Mouse (Mus musculus) layer of hippocampus, postnatal 36 days (tissue): ENCODE data around the gene Hist1h2ad. TPM values are rescaled to one million over a fixed set of nuclear protein-coding genes. Genes with fewer than 3 reads are reported as not detected.
"Not testable (repeated sequence)": the region's sequence is repeated elsewhere in the genome, so short reads cannot be mapped to it uniquely, and the experiment has no call there.

Experiments used
- DNase-seq, 2 experiments: peaks; one replicate each; pipeline ENCODE4 v3.0.0; 2022
- total RNA-seq, 2 experiments: library from RNA; stranded (reverse); gene quantifications; 2 replicates each; pipeline ENCODE4 v1.2.3; 2021

Hist1h2ad gene
- total RNA-seq, 2 experiments from 2014 or later = 5.2 to 9.9 TPM

DNA sequence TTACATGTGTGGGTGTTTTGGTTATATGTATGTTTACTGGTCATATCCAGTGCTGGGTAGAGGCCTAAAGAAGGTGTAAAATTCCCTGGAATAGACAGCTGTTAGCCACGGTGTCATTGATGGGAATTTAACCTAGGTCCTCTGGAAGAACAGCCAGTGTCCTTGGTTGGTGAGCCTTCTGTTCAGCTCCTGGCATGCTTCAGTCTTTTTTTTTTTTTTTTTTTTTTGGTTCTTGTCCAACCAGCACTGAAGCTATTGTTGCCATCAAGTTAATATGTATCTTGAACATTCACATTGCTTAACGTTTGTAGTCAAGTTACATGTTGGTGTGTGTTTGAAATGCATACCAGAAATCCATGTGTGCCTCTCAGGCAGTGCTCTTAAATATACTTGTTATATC lies 9.7 kb upstream of the Hist1h2ad start:
- no peak for DNase-seq

DNA sequence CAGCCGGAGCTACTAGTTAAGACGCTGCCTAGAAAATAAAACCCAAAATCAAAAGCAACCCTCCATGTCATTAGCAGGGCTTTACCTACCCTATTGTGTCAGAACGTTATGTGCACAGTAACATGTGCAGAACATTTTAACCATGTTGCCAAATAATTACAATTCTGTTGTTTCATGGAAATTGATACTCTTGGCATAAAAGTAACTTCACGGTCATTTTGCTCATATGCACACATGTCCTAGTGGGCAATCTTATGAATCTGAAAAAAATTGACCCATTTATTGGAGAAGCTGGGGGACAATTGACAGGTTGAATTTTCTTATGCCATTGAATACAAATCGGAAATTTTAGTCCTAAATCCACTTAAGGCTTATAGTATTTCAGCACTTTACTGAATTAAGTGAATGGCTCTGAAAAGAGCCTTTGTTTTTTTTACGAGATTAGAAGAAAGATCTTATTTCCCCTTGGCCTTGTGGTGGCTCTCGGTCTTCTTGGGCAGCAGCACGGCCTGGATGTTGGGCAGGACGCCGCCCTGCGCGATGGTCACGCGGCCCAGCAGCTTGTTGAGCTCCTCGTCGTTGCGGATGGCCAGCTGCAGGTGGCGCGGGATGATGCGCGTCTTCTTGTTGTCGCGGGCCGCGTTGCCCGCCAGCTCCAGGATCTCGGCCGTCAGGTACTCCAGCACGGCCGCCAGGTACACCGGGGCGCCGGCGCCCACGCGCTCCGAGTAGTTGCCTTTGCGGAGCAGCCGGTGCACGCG lies 3.7 kb upstream of the Hist1h2ad start:
- DNase-seq = not testable (repeated sequence)

DNA sequence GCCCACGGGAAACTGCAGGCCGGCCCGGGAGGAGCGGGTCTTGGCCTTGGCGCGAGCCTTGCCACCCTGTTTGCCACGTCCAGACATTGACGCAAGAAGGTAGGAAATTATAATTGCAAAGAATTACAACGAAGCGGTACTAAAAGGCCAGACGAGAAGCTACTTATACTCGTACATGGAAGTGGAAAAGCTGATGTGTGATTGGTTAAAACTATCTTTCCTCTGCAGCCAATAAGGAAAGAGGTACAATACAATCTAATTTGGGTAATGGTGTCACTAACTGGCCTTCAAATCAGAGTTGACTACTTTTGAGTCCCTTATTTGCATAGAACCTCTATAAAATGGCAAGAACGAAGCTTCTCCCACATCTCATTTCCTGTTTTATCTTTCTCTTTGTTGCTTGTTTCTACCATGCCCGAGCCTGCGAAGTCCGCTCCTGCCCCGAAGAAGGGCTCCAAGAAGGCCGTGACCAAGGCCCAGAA lies 3.1 kb upstream of the Hist1h2ad start, which contains the start of the genes Hist1h2ae and Hist1h2bg:
TSS of gene Hist1h2ae (minus strand) at position 199 of the 482 bp plus-strand sequence.
TSS of gene Hist1h2bg (plus strand) at position 375 of the 482 bp plus-strand sequence.
- DNase-seq = peak; percentile 79

DNA sequence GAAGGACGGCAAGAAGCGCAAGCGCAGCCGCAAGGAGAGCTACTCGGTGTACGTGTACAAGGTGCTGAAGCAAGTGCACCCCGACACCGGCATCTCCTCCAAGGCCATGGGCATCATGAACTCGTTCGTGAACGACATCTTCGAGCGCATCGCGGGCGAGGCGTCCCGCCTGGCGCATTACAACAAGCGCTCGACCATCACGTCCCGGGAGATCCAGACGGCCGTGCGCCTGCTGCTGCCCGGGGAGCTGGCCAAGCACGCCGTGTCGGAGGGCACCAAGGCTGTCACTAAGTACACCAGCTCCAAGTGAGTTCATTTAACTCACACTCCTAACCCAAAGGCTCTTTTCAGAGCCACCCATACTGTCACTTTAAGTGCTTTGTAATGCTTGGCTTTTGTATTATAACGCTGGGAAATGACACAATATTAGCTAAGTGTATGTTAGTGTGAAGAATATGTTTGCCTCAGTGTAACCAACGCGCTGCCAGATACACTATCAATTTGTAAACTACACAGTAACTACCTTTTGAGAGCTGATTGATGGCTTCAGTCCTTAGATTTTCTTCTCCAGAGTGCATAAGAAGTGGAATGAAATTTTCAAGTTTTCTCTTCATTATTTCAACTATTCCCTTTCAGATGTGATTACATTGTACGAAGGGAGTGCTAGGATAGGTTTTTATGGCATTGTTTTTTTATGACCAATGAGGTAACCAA lies 2.5 kb upstream of the Hist1h2ad start:
- not testable (repeated sequence) for DNase-seq

DNA sequence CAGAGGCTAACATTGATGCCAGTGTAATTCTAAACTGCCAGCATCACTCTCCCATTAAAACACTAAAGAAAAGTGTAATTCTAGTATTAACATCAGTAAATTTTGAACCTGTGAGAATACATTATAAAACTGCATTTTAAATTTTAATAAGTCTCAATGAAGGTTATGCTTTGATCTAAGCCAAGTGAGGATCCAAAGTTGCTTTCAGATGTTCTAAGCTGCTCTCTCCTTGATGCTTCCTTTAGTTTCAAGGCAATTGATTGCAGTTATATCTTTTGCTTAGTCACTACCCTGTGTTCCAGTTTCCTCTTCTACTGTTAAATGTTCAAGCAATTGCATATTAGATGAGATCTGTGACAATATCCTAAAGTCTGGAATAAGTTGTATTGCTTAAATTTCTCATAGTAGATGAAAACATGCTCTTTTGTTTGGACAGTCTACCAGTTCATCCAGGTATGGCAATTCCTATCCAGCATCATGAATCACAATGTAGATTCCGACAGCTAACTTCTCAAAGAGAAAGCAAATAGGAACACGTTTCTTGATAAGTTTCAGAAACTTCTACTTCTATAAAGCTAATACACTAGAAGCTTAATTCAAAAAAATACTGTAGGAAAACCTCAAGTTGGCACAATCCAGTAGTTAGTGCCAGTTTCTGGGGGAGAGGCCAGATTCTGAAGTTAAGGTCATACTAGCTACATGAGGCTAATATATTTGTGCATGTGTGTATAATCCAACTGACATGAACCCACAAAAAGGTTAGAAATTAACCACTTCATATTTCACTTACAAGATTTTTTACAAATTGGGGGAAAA lies 1.8 kb upstream of the Hist1h2ad start:
- DNase-seq = no peak

DNA sequence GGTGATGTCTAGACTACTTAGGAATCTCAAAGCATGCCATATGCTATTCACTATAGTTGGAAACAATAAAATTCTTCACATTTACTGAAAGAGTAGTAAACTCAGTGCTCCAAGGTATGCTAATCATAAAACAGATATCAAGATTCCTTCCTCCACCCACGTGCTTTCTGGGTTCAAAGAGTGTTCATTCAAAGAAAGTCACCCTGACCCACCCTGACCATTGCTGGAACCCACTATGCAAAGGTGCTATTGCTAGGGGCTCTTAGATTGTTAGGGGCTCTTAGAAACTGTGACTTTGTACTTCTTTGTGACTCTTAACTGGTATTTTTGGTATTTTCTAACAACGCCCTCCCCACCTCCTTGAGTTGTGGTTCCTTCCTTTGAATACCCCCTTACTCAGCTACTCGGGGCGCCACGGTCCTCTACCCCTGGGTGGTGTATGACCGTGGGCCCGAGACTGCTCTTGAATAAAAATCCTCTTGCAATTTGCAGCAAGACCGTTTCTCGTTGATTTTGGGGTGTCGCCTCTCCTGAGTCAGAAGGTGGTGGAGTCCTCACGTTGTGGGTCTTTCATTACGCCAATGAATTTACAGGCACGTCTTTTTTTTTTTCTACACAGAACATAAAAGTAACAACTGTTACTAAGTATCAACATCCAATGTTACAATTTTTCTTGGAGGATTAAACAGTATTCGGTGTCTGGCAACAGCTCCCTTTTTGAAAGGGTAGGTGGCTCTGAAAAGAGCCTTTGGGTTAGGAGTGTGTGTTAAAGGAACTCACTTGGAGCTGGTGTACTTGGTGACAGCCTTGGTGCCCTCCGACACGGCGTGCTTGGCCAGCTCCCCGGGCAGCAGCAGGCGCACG lies 915 bp upstream of the Hist1h2ad start:
- DNase-seq = not testable (repeated sequence)

DNA sequence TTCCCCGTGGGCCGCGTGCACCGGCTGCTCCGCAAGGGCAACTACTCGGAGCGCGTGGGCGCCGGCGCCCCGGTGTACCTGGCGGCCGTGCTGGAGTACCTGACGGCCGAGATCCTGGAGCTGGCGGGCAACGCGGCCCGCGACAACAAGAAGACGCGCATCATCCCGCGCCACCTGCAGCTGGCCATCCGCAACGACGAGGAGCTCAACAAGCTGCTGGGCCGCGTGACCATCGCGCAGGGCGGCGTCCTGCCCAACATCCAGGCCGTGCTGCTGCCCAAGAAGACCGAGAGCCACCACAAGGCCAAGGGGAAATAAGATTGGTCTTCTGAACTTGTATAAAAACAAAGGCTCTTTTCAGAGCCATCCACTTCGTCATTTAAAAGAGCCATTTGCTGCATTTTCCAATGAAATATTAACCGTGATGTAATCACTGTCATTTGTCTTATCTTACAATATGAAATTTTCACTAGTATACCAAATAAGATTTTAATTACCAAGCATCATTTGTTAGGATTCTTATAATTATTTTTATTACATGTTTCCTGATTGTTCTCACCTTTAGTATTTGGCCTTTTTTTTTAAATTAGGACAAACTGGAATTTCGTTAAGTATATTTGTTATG lies 477 bp downstream of the Hist1h2ad start:
- not testable (repeated sequence) for DNase-seq

DNA sequence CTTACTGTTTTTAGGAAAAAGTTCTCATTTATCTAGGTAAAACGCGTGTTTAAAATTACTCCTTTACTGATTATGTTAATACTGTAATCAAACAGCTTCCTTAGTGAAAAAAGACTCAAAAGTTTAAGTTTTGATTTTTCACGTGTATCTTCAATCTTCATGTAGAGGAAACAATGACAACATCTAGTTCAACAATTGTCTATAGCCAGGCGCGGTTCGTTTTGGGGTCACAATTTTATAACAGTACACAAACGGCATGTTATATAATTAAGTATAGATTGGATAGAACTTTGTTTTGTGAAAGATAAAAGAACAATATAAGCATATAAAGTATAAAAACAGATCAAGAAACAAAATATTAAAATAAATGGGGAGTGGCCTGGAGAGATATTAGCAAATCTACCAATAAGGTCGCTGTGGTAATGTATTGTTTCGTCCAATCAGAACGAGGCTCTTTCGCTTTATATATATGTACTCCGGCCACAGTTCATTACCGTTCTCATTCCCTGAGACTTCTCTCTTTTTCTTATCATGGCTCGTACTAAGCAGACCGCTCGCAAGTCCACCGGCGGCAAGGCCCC lies 1.2 kb downstream of the Hist1h2ad start, which contains the start of gene Hist1h3d:
TSS of gene Hist1h3d (plus strand) at position 493 of the 581 bp plus-strand sequence.
- peak; percentile 48 to 58 for DNase-seq

DNA sequence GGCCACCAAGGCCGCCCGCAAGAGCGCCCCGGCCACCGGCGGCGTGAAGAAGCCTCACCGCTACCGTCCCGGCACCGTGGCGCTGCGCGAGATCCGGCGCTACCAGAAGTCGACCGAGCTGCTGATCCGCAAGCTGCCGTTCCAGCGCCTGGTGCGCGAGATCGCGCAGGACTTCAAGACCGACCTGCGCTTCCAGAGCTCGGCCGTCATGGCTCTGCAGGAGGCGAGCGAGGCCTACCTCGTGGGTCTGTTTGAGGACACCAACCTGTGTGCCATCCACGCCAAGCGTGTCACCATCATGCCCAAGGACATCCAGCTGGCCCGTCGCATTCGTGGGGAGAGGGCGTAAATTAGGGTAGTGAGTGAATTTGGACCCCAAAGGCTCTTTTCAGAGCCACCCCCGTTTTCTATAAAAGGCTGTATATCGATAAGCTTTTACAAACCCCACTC lies 1.7 kb downstream of the Hist1h2ad start:
- not testable (repeated sequence) for DNase-seq

DNA sequence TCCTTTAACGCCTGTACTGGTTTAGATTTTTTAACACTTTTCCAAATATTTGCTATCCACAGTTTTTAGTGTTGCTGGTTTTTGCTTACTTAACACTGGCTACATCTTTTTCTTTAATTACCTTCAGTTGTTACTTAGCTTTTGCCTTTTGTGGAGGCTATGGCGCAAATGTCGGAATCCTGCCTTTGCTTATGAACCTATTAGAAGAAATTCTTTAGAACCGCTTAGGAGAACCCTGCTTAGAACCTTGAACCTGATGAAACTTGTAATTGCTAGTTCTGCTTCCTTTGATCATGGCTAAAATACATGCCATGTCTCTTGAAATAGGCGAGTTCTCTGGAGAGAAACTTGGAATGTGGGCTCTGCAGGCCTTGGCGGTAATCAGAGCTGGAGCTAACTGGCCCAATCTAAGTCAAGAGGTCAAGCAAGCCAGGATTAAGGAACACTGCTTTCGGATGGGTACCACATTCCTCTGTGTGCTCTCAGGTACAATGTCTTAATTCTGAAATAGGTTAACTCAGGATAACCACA lies 2.2 kb downstream of the Hist1h2ad start:
- DNase-seq = no peak

DNA sequence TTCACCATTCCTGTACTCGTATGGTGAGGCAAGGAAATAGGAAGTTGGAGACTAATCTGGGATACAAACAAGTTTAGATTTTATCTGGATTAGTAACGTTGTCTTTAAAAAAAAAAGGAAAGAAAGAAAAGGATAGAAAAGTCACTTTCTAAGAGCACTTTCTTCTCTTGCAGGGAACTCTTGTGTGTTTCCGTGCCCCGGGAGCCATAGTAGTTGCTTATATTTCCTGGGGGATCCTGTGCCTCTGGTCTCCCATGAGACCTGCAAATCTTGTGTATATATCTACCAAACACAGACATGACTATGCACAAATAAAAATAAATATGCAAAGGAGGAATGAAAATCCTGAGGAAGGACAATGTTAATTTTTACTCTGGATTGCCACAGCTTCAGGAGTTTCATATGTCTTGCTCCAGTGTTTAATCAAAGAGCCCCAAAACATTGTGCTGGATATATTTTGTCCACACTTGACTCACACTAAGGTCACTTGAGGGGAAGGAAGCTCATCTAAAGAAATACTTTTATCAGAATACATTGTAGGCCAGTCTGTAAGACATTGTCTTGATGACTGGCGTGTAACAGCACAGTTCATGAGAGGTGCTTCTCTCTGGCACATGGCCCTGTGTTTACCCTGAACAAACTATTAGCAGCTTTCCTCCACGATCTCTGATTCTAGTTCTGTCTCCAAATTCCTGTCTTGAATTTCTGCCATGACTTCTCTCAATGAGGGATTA lies 2.9 kb downstream of the Hist1h2ad start:
- no peak for DNase-seq

DNA sequence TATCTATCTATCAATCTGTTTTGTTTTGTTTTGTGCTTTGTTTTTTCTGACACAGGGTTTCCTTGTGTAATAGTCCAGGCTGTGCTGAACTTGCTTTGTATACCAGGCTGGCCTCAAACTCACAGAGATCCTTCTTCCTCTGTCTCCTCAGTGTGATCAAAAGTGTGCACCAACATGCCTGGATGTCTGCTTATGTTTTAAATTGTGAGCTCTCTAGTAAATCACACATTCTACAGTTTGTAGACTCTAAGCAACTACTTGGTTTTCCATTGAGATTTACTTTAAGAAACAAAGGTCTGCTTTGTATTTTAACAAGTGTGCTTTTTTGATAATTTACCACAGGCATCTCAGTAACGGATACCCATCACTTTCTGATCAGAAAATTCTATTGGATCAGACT lies 3.7 kb downstream of the Hist1h2ad start:
- no peak for DNase-seq

DNA sequence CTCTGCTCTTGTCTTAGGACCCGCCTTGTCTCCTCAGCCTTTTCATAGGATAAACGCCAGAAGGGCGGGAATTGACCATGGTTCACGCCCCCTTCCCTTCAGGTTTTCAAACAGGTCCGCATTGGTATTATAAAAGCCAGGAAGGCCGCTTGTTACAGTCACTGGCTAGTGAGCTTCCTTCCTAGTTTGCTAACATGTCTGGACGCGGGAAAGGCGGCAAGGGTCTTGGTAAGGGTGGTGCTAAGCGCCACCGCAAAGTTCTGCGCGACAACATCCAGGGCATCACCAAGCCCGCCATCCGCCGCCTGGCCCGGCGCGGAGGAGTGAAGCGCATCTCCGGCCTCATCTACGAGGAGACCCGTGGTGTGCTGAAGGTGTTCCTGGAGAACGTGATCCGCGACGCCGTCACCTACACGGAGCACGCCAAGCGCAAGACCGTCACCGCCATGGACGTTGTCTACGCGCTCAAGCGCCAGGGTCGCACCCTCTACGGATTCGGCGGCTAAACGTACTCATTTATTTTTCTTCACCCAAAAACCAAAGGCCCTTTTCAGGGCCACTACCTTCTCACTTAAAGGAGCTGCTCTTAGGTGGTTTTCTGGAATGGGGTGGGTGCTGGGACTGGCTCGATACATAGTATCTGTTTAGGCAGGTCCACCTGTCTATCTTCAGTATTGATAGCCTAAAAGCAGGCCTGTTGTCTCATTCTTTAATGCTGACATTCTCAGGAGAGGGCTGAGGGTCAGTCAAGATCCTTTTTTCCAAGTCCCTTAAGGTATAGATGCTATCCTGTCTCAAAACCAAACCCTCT lies 7.4 kb downstream of the Hist1h2ad start, which contains the start of gene Hist1h4d:
TSS of gene Hist1h4d (plus strand) at position 191 of the 811 bp plus-strand sequence.
- peak; percentile 96 to 97 for DNase-seq

DNA sequence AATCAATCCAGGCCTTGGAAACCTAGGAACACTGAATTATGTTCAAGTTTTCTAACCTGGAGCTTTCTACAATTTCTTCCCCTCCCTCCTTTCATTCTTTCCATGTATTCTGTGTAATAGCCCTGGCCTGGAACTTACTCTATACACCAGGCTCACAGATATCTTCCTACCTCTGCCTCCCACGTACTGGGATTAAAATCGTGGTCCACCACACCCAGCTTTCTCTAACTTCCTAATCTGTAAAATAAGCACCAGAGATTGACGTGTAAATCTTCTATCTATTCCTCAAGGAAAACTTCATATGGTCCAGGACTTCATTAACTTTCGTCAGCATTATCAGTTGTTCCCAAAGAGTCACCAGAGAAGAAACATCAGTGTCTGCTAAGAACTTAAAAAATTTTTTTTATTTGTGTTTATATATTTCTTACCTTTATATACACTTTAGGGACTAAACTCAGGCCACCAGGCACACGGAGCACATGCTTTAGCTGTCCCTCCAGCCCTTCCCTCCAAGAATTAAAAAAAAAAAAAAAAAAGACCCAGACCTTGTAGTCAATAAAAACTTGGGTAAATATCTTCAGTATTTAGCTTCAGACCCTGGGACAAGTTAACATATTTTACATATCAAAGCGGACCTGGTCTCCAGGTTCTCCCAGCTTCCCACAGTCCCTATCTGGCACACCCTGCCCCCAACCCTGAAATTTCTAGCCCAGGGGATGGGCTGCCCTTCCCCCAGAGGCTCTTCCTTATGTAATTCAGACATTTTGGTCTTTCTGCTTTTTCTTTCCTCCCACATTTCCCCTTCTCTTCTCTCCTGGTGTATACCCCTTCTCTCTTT lies 8.3 kb downstream of the Hist1h2ad start:
- DNase-seq = no peak

DNA sequence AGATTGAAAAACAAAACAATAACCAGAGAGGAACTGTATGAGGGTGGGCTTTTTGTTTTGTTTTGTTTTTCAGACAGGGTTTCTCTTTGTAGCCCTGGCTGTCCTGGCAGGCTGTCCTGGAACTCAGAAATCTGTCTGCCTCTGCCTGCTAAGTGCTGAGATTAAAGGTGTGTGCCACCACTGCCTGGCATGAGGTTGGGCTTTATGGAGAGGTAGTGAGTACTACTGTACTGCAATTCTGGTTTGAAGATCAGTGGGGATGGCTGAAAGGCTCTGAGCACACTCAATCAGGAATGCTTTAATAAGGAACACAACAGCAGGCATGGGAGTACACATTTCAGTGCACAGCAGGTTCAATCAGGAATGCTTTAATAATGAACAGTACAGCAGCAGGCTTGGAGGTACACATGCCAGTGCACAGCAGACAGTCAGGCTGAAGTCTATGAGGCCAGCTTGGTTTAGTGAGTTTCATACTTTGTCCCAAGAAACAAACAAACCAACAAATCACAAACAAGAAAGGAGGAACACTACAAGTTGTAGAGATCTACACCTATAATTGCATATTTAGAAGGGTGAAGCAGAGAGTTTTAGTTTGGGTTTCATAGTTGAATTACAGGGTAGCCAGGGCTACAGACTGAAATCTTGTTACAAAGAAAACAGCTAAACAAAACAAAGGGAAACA lies 9.3 kb downstream of the Hist1h2ad start:
- DNase-seq = no peak

DNA sequence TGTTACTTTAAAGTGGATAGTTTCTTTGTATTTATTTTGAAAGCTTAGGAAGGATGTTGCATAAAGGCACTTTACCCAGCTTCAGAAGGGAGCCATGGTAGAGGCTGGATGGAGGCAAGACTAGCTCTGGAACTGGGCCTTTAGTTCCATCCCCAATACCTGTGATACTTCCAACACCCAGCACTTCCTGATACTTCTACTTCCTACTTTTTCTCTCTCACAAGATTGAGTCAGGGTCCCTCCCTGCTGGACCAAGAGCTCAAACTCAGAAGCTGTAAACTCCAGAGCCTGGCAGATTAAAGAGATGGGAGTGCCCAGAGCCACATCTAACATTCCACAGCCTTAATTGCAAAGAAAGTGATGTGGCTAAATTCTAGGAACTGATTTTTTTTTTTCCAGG lies 10.2 kb downstream of the Hist1h2ad start:
- no peak for DNase-seq

DNA sequence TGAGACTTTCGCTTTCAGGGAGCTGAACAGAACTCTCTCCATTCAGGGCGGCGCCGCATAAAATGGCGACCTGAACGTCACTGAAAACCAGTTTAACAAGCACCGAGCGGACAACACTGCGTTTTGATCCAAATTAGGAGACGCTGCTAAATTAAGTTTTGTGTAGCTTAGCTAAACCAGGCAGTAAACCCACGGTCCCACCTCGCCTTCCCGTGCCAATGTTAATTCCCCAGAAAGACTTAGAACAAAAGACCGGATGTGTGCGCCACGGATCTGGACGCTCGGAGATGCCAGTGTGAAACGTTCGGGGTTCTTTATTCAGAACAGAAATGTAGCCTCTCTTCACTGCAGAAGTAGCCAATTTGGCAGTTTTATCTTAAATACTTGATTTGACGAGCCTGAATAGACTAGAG lies 10.9 kb downstream of the Hist1h2ad start:
- peak; percentile 66 to 68 for DNase-seq
